Mouse (Mus musculus) heart, embryonic 11.5 days (tissue): ENCODE measurements at regions not wholly inside any gene's neighbourhood (a gene's known extent, or its start where the extent isn't known, plus 50 kb on each side); places are given as distances from the start of the nearest gene placed in this dataset.

Source experiments
- ATAC-seq: fragments of 200-750 bp; cut with Nextera tagmentation; replicated peaks from 2 replicates; pipeline ENCODE4 v1.8.0; 2017; ENCODE audit warnings: moderate library complexity; ENCODE audit not compliant: insufficient number of reproducible peaks, low FRiP score, low TSS enrichment
- H3K27ac ChIP-seq: fragments of 300-500 bp; sonication (generic); 2 replicates; pipeline ENCODE4 v1.5.1; 2014; ENCODE audit warnings: mild to moderate bottlenecking, low read depth, low read length
- H3K27me3 ChIP-seq: fragments of 300-500 bp; sonication (generic); 2 replicates; pipeline ENCODE4 v1.6.1; 2014; ENCODE audit warnings: mild to moderate bottlenecking, low read length, mixed read lengths; ENCODE audit not compliant: control insufficient read depth, insufficient read depth
- H3K36me3 ChIP-seq: fragments of 300-500 bp; sonication (generic); 2 replicates; pipeline ENCODE4 v1.6.1; 2014; ENCODE audit warnings: mild to moderate bottlenecking, low read length, moderate library complexity, mixed read lengths; ENCODE audit not compliant: control insufficient read depth, insufficient read depth
- H3K4me1 ChIP-seq: fragments of 300-500 bp; sonication (generic); 2 replicates; pipeline ENCODE4 v1.6.1; 2014; ENCODE audit warnings: low read length; ENCODE audit not compliant: control insufficient read depth, insufficient read depth
- H3K4me2 ChIP-seq: fragments of 300-500 bp; sonication (generic); 2 replicates; pipeline ENCODE4 v1.6.1; 2014; ENCODE audit warnings: mild to moderate bottlenecking, moderate library complexity
- H3K4me3 ChIP-seq: fragments of 300-500 bp; sonication (generic); 2 replicates; pipeline ENCODE4 v1.5.1; 2014; ENCODE audit warnings: low read depth, low read length
- H3K9ac ChIP-seq: fragments of 300-500 bp; sonication (generic); 2 replicates; pipeline ENCODE4 v1.6.1; 2014; ENCODE audit warnings: mild to moderate bottlenecking, low read depth, low read length, moderate library complexity
- H3K9me3 ChIP-seq: fragments of 300-500 bp; sonication (generic); replicated peaks from 2 replicates; pipeline ENCODE4 v1.6.1; 2016; ENCODE audit warnings: low read length; ENCODE audit not compliant: control insufficient read depth
- WGBS: fragments of 180-500 bp; shearing (Covaris S2); extraction: QIAGEN DNeasy Blood & Tissue Kit; methylation state at CpG from one replicate; pipeline ENCODE4 v1.1.7; 2014; ENCODE audit not compliant: insufficient replicate concordance; 5-methylcytosine and 5-hydroxymethylcytosine counted together

DNA sequence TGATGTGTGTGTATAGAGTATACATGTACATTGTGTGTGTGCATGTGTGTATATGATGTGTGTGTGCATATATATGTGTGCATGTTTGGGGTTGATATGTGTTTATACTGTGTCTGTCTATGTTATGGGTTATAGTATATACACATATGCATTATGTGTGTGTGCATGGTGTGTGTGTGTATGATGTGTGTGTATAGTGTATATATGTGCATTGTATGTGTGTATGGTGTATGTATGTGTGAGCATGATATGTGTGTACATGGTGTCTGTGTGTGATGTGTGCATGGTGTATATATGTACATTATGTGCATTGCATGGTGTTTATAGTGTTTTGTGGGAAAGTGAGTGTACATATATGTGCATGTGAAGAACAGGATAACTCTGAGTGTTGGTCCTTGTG lies 90.4 kb upstream of the Sp4 start:
- Histone ChIP-seq H3K27me3 (no peaks in the 10 kb centered on the region), H3K27ac (no peak overlapping the region), H3K9ac (no peak overlapping the region), H3K9me3 (no peaks in the 10 kb centered on the region), H3K4me1 (no peaks in the 10 kb centered on the region), H3K36me3 (no peaks in the 10 kb centered on the region), H3K4me3 (no peak overlapping the region), H3K4me2 (no peak overlapping the region)
- ATAC-seq = no peak

GRCm38 (mm10) chr12:118381013-118381412 lies 79.8 kb upstream of the Sp4 start:
- ATAC-seq = no peak
- Histone ChIP-seq H3K9me3 (no peaks in the 10 kb centered on the region), H3K27ac (no peak overlapping the region), H3K36me3 (no peaks in the 10 kb centered on the region), H3K4me2 (no peak overlapping the region), H3K9ac (no peak overlapping the region), H3K27me3 (no peaks in the 10 kb centered on the region), H3K4me1 (no peaks in the 10 kb centered on the region), H3K4me3 (no peak overlapping the region)
- 80% methylated on average over 3 of the region's 3 CpGs for WGBS

GRCm38 (mm10) chr12:118377898-118378297 lies 76.7 kb upstream of the Sp4 start:
- 85% methylated on average over 5 of the region's 5 CpGs for WGBS
- H3K27me3 ChIP-seq = no peaks in the 10 kb centered on the region
- no peak overlapping the region for H3K9ac ChIP-seq
- H3K9me3 ChIP-seq = no peaks in the 10 kb centered on the region
- ATAC-seq = no peak
- no peak overlapping the region for H3K4me2 ChIP-seq
- H3K4me3 ChIP-seq = no peak overlapping the region
- H3K4me1 ChIP-seq = no peaks in the 10 kb centered on the region
- no peaks in the 10 kb centered on the region for H3K36me3 ChIP-seq
- no peak overlapping the region for H3K27ac ChIP-seq

GRCm38 (mm10) chr12:118376521-118377493 lies 75.6 kb upstream of the Sp4 start:
- Histone ChIP-seq H3K27me3 (no peaks in the 10 kb centered on the region), H3K36me3 (no peaks in the 10 kb centered on the region), H3K4me1 (no peaks in the 10 kb centered on the region), H3K9me3 (no peaks in the 10 kb centered on the region), H3K4me3 (no peak overlapping the region), H3K27ac (no peak overlapping the region), H3K9ac (no peak overlapping the region), H3K4me2 (no peak overlapping the region)
- no peak for ATAC-seq
- WGBS = 58% methylated on average over 14 of the region's 14 CpGs

DNA sequence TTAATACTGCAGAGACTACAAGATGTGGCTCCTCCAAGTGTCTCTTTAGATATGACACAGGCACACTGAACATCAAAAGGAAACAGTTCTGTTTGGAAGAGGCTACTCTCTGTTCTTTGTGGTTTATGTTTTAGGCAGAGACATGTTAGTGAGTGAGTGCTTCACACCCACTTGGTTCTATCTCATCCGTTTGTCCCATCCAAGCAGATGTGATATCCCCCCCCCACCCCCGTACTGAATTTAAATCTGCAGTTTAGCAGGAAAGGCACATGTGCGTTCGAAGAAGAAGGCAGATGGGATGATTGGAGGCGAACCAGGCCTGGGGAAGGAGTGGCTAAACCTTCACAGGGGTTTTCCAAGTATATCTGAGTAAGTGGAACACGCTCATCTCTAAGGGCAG lies 72.0 kb upstream of the Sp4 start:
- no peak overlapping the region for H3K9ac ChIP-seq
- no peaks in the 10 kb centered on the region for H3K27me3 ChIP-seq
- H3K4me3 ChIP-seq = no peak overlapping the region
- no peaks in the 10 kb centered on the region for H3K9me3 ChIP-seq
- H3K27ac ChIP-seq = no peak overlapping the region
- H3K4me2 ChIP-seq = no peak overlapping the region
- H3K4me1 ChIP-seq = no peaks in the 10 kb centered on the region
- H3K36me3 ChIP-seq = no peaks in the 10 kb centered on the region
- no peak for ATAC-seq
- 69% methylated on average over 6 of the region's 6 CpGs for WGBS

DNA sequence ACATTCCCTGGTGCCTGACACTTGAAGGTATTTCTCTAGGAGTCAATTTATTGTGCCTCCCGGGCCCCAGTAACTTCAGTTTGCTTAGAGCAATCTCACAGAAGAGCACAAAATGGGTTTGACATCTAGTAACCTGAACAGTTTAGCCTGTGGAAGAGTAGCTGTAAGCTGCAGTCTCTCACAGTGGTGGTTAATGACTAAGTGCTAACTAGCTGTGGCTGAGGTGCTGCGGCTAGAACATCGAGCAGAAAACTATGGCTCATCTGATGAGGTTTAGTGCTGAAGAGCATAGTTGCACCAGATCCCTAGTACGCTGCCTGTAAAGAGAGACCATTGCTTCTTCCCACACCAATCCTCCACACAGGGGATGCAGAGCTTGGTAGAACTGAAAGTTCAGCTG lies 70.7 kb upstream of the Sp4 start:
- H3K27me3 ChIP-seq = no peaks in the 10 kb centered on the region
- WGBS = 74% methylated on average over 4 of the region's 4 CpGs
- no peak overlapping the region for H3K9ac ChIP-seq
- no peaks in the 10 kb centered on the region for H3K9me3 ChIP-seq
- no peak overlapping the region for H3K4me3 ChIP-seq
- no peaks in the 10 kb centered on the region for H3K36me3 ChIP-seq
- H3K27ac ChIP-seq = no peak overlapping the region
- no peak for ATAC-seq
- 0 out of 2 replicates have a peak, but pooled peaks cover 2% of the 10 kb centered on the region for H3K4me1 ChIP-seq
- H3K4me2 ChIP-seq = no peak overlapping the region

DNA sequence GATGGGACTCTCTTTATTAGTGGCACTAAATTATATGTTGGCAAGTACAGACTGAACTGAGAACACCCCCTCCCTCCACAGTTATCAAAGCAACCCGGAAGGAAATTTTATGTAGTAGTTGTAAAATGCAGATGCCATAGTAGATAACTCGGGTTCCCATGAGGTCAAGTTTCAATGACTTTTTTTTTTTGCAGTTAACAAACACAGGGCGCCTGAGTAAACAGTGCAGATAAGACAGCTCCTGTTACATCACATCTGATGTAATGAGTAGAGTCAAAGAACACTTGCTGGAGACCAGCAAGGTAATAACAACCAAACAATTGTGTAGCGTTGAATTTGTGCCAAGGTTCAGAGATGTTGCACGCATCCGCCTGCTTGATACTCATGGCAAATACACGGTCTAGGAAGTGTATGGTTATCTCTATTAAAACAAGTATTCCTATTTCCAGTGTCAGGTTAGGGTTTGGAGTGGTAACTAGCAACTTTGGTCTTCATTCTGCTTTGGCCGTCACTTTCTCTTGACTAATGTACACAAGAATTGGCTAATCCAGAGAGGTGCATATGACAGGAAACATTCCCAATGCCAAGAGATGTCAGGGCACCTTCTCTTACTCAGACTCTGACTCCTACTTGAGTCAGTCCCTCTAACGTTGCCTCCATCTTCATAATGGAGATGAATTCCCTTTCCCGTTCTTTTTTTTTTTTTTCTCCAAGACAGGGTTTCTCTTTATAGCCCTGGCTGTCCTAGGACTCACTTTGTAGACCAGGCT lies 66.3 kb upstream of the Sp4 start:
- H3K4me1 ChIP-seq = 0 out of 2 replicates have a peak, but pooled peaks cover 2% of the 10 kb centered on the region
- no peaks in the 10 kb centered on the region for H3K9me3 ChIP-seq
- no peaks in the 10 kb centered on the region for H3K36me3 ChIP-seq
- 62% methylated on average over 10 of the region's 10 CpGs for WGBS
- no peak for ATAC-seq
- H3K27ac ChIP-seq = no peak overlapping the region
- H3K4me3 ChIP-seq = no peak overlapping the region
- no peak overlapping the region for H3K9ac ChIP-seq
- H3K27me3 ChIP-seq = no peaks in the 10 kb centered on the region
- no peak overlapping the region for H3K4me2 ChIP-seq

GRCm38 (mm10) chr12:118352866-118353265 lies 51.6 kb upstream of the Sp4 start:
- 85% methylated on average over 7 of the region's 7 CpGs for WGBS
- Histone ChIP-seq H3K9me3 (no peaks in the 10 kb centered on the region), H3K27ac (no peak overlapping the region), H3K4me2 (no peak overlapping the region), H3K27me3 (no peaks in the 10 kb centered on the region), H3K4me3 (no peak overlapping the region), H3K4me1 (no peaks in the 10 kb centered on the region), H3K36me3 (no peaks in the 10 kb centered on the region), H3K9ac (no peak overlapping the region)
- no peak for ATAC-seq
